Mouse (Mus musculus): Measurements from ENCODE around the gene Fam174a.

GRCm38 (mm10) chr1:95354146-95354545 lies 40.7 kb downstream of the Fam174a start:
- no peak for TF ChIP-seq CTCF (IDR thresholded peaks at IDR 0.05; ENCODE audit: control insufficient read depth, insufficient read depth, insufficient read length)
- no peak for TF ChIP-seq MYOG (IDR thresholded peaks at IDR 0.05; ENCODE audit: control insufficient read depth, extremely low read depth, insufficient read length)
- TF ChIP-seq MAX (IDR thresholded peaks at IDR 0.05), result no peak
- no peak for TF ChIP-seq USF1 (IDR thresholded peaks at IDR 0.05; ENCODE audit: low read depth)
- no peak for TF ChIP-seq MYOD1 (IDR thresholded peaks at IDR 0.05; ENCODE audit: control insufficient read depth, insufficient read length, low read depth)
- no peak for TF ChIP-seq CEBPB (IDR thresholded peaks at IDR 0.05; ENCODE audit: low read depth)
